Mouse (Mus musculus): Measurements from ENCODE around the gene Cd207. TPM values are rescaled to one million over a fixed set of nuclear protein-coding genes. Genes with fewer than 3 reads are reported as not detected.
A peak's percentile ranks its signal among the peaks of the same experiment; 100 is the strongest.

The Cd207 gene
- polyA plus RNA-seq, 1 experiment from 2014 or later, result not detected

DNA sequence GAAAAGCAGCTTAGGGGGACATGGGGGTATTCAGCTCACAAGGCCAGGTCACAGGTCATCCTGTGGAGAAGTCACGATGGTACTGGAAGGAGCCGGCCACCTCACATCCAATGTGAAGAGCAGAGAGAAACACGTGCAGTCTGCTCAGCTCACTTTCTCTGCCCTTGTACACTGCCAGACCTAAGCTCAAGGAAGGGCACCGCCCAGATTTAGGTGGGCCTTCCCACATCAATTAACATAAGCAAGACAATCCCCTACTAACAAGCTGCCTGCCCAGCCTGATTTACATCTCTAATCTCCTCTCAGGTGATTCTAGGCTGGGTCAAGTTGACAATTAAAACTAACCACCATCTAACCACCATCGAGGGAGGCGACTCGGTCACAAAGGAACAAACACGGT is 20.3 kb upstream of the Cd207 start:
- in situ Hi-C loops (cut with MboI; ENCODE audit: low pct_unique_long_range_greater_than_20kb), result no loop called here
- TF ChIP-seq CTCF (IDR thresholded peaks at IDR 0.05), result no peak
- no peak for ATAC-seq

DNA sequence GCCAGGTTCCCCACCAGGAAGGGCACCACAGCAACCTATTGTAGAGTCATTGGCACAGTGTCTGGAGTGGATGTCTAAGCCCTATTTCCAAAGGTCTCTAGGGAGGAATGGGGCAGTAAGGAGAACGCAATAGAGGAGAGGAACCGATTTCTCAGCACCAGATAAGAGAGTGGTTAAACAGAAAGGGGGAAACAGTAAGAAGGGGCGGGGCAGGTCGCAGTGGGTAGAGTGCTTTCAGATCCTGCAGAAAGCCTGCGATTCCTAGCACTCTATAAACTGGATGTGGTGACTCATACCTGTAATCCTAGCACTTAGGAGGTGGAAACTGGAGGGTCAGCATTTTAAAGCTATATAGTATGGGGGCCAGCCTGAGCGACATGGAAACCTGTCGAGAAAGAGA is 19.0 kb upstream of the Cd207 start:
- H3K27me3 ChIP-seq, result peaks cover 72% of the 10 kb centered on the region
- in situ Hi-C loops (cut with MboI; ENCODE audit: low pct_unique_long_range_greater_than_20kb), result no loop called here

More for the DNA sequence above, 20.3 kb upstream of the Cd207 start:
- no peak for DNase-seq (ENCODE audit: low read depth, low spot score)
- CTCF ChIA-PET, result interaction anchor here (1.1 kb wide), 1 partner anchor 33 kb away, joined by 3 read pairs; no protein-coding TSS in a partner anchor
- peaks cover 74% of the 10 kb centered on the region for H3K27me3 ChIP-seq
- POLR2A ChIA-PET, result no interaction called here

DNA sequence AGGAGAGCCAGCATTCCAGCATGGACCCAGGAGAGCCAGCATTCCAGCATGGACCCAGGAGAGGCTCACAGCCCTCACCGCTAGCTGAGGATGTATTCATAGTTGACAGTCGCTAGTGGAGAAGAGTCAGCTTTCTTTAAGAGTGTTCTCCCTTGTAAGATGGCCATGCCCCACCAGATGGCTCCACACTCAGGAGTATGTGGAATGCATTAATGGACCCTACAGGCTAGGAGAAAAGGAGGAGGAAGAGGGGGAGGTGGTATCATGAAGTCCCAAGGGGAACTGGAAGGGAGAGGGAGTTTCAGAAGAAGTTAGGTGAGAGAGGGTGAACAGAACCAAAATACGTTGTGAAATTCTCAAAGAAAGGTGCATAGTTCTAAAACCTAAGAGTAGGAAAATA is 18.1 kb upstream of the Cd207 start:
- no peak for ATAC-seq
- TF ChIP-seq CTCF (IDR thresholded peaks at IDR 0.05), result no peak
- in situ Hi-C loops (cut with MboI; ENCODE audit: low pct_unique_long_range_greater_than_20kb), result no loop called here
- peaks cover 65% of the 10 kb centered on the region for H3K27me3 ChIP-seq
- POLR2A ChIA-PET, result no interaction called here
- CTCF ChIA-PET, result interaction anchor here (1.2 to 1.9 kb wide), 2 partner anchors 15 to 35 kb away, joined by 3 to 6 read pairs; no protein-coding TSS in a partner anchor
- DNase-seq (ENCODE audit: low read depth, low spot score), result no peak

More for the DNA sequence above, 19.0 kb upstream of the Cd207 start:
- ChIA-PET POLR2A (no interaction called here), CTCF (interaction anchor here (1.2 kb wide), 1 partner anchor 14 kb away, joined by 3 read pairs; no protein-coding TSS in a partner anchor)
- ATAC-seq, result no peak
- DNase-seq (ENCODE audit: low read depth, low spot score), result no peak
- TF ChIP-seq CTCF (IDR thresholded peaks at IDR 0.05), result no peak

DNA sequence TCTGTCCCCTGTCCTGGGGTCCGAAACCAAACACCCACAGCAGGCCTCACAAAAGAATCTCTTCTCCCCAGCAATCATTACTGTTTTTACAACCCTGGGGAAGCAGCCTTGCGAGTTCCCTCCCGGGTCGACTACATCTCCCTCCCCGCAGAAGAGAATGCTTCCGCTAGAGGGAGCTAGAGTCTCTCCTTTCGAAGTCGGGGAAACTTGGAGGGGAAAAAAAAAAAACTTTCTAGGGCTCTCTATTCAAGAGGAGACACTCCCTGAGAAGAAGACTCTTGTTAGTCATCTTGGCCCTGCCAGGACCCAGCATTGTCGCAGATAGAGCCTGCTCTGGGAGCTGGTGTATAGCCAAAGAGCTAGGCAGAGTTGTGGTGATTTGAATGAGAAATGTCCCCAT is 16.2 kb upstream of the Cd207 start:
- in situ Hi-C loops (cut with MboI; ENCODE audit: low pct_unique_long_range_greater_than_20kb), result loop anchor here (5.0 kb wide), 1 partner anchor 83 kb away; the partner anchor contains the start of gene Tex261
- CTCF ChIA-PET, result interaction anchor here (0.6 to 2.0 kb wide), 13 partner anchors 10 to 87 kb away, joined by 3 to 13 read pairs (median 3); no protein-coding TSS in a partner anchor
- DNase-seq (ENCODE audit: low read depth, low spot score), result no peak

DNA sequence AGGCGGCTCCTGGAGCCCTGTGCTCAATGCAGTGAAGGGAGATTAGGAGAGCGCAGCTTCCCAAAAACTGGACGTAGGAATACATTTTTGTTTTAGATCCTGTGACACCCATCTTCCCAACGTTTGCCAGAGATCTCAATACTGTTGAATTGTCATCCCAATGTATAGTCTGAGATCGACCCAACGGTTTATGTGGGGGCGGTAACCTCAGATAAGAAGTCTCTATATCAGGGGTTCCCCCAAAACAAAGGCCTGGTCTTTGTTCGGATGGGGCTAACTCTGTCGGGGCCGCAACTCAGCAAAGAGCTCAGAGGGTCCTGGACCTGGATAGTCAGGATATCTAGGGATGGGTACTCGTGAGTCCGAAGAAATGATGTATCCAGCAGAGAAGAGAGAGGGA is 15.3 kb upstream of the Cd207 start:
- ATAC-seq, result no peak
- no peak for TF ChIP-seq CTCF (IDR thresholded peaks at IDR 0.05)
- no peak for DNase-seq (ENCODE audit: low read depth, low spot score)
- in situ Hi-C loops (cut with MboI; ENCODE audit: low pct_unique_long_range_greater_than_20kb), result loop anchor here (5.0 kb wide), 1 partner anchor 84 kb away; the partner anchor contains the start of gene Tex261
- CTCF ChIA-PET, result interaction anchor here (2.0 kb wide), 1 partner anchor 35 kb away, joined by 6 read pairs; no protein-coding TSS in a partner anchor
- peaks cover 64% of the 10 kb centered on the region for H3K27me3 ChIP-seq
- POLR2A ChIA-PET, result no interaction called here

More for the DNA sequence above, 16.2 kb upstream of the Cd207 start:
- peaks cover 64% of the 10 kb centered on the region for H3K27me3 ChIP-seq
- POLR2A ChIA-PET, result no interaction called here
- no peak for ATAC-seq
- peak; percentile 76 for TF ChIP-seq CTCF (IDR thresholded peaks at IDR 0.05)

DNA sequence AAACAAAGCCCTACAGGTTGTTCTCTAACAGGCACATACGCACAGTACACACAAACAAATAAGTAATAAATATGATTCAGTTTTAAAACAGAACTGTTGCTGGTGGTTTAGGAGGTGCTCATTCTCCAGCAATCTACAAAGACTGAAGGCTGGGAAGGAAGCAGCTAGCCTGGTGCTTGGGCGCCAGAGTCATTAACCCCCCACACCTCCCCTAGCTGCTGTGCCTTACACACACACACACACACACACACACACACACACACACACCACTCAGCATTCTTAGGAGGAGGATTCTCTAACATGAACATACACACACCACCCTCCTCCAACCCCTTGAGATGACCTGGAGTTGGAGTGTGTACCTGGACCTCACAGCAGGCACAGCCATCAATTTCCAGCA is 13.3 kb upstream of the Cd207 start:
- DNase-seq (ENCODE audit: low read depth, low spot score) (no peak), ATAC-seq (no peak)
- POLR2A ChIA-PET, result no interaction called here
- in situ Hi-C loops (cut with MboI; ENCODE audit: low pct_unique_long_range_greater_than_20kb), result loop anchor here (5.0 kb wide), 1 partner anchor 86 kb away; the partner anchor contains the start of gene Tex261
- CTCF ChIA-PET, result interaction anchor here (0.9 to 1.5 kb wide), 4 partner anchors 9 to 92 kb away, joined by 3 to 4 read pairs (median 4); no protein-coding TSS in a partner anchor
- TF ChIP-seq CTCF (IDR thresholded peaks at IDR 0.05), result no peak
- H3K27me3 ChIP-seq, result peaks cover 57% of the 10 kb centered on the region

DNA sequence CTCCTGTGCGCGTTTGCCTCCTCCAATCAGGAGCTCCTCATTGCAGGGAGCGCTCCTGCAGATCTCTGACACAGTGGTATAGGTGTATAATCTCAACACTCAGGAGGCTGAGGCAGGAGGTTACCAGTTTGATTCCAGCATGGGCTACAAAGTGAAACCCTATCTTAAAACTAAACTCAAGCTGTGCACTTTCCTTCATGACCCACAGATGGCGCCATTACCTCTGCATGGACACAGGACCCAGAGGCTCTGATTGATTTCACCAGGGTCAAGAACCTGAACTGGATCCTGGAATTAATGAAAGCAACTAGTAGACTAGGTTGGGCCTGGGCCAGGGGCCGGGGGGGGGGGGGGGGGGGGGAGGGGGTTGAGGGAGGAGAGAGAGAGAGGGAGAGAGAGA is 12.6 kb upstream of the Cd207 start:
- POLR2A ChIA-PET, result no interaction called here
- peaks cover 60% of the 10 kb centered on the region for H3K27me3 ChIP-seq

DNA sequence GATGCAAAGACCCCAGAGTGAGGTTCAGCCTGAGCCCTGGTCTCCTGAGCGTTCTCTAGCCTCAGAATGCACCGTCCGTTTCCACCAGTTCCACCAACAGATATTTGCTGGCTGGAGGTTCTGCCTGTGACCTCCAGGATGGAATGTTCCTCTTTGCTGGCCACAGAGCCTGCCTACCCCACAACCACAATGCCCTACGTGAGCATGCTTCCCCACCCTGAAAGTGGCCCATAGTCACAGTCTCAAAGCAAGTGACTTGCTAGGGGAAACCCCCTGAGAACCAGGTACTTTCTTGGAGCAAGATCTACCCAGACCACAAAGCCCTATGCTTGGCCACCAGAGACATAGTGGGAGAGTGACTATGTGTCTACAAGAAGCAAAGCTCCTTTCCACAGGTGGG is 11.7 kb upstream of the Cd207 start:
- ChIA-PET CTCF (interaction anchor here (0.8 to 3.0 kb wide), 4 partner anchors 8 to 87 kb away, joined by 3 to 11 read pairs (median 4); no protein-coding TSS in a partner anchor), POLR2A (no interaction called here)
- in situ Hi-C loops (cut with MboI; ENCODE audit: low pct_unique_long_range_greater_than_20kb), result loop anchor here (5.0 kb wide), 1 partner anchor 43 kb away; no protein-coding TSS in a partner anchor
- no peak for DNase-seq (ENCODE audit: low read depth, low spot score)
- no peak for ATAC-seq
- H3K27me3 ChIP-seq, result peaks cover 59% of the 10 kb centered on the region
- no peak for TF ChIP-seq CTCF (IDR thresholded peaks at IDR 0.05)

More for the DNA sequence above, 12.6 kb upstream of the Cd207 start:
- CTCF ChIA-PET, result interaction anchor here (0.8 to 3.0 kb wide), 5 partner anchors 9 to 93 kb away, joined by 3 to 11 read pairs (median 4); no protein-coding TSS in a partner anchor
- no peak for DNase-seq (ENCODE audit: low read depth, low spot score)
- in situ Hi-C loops (cut with MboI; ENCODE audit: low pct_unique_long_range_greater_than_20kb), result loop anchor here (5.0 kb wide), 1 partner anchor 87 kb away; the partner anchor contains the start of gene Tex261
- peak; percentile 80 for TF ChIP-seq CTCF (IDR thresholded peaks at IDR 0.05)
- no peak for ATAC-seq

DNA sequence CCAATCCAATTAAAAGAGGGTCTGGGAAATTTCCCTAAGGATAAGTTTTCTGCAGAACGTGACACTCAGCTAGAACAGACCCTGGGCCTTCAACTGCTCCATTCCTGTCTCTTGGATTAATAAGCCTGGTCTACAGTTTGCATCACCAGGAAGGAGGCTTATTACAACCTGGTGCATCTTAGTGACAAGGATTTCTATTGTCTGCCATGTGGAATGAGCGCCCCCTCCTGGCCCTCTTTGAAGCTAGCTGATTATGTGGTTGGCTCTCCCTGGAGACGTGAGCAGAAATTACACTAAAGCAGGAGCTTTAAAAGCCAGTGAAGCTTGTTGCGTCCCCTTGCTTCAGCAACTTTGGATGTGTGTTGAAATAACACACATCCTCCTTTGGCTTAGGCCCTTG is 4.3 kb downstream of the Cd207 start:
- DNase-seq (ENCODE audit: low read depth, low spot score) (no peak), ATAC-seq (no peak)
- ChIA-PET POLR2A (no interaction called here), CTCF (interaction anchor here (0.9 to 1.1 kb wide), 3 partner anchors 8 to 90 kb away, joined by 3 to 6 read pairs (median 3); no protein-coding TSS in a partner anchor)
- H3K27me3 ChIP-seq, result peaks cover 21% of the 10 kb centered on the region
- peak; percentile 88 for TF ChIP-seq CTCF (IDR thresholded peaks at IDR 0.05)
- in situ Hi-C loops (cut with MboI; ENCODE audit: low pct_unique_long_range_greater_than_20kb), result loop anchor here (5.0 kb wide), 1 partner anchor 321 kb away; no protein-coding TSS in a partner anchor

DNA sequence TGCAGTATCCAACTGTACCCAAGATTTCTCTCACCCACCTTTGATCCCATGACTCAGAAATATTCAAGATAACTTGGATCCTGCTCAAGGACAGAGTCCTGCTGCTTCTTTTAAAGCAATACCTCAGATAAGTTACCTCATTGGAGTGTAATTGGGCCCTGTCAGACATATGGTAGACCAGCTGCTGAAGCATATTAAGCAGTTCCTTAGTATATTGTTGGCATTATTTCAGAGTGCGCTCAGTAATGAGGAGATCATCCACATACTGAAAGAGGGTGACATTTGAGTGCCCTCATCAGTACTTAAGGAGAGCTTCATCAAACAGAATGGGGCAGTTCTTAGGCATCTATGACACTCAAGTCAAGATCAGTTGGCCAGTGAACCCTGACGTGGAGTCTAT is 12.6 kb downstream of the Cd207 start:
- POLR2A ChIA-PET, result no interaction called here
- no peak for DNase-seq (ENCODE audit: low read depth, low spot score)
- in situ Hi-C loops (cut with MboI; ENCODE audit: low pct_unique_long_range_greater_than_20kb), result no loop called here

DNA sequence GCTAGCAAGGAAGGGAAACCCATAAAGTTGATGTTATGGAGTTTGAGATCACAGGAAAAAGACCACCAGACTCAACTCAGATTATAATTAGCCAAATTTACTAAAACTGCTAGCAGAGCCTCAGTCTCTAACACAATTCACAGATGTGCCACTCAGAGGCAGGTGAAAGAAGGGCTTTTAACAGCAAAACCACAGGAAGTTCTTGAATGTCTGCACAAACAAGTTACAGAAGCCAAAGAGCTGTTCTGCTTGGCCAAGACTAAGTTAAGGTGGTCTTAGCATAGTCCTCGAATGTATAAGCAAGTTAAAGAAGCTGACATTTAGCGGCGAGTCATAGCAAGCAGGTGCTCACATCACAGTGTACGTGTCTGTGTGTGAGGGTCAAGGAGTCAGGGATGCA is 16.8 kb downstream of the Cd207 start:
- no peak for ATAC-seq
- in situ Hi-C loops (cut with MboI; ENCODE audit: low pct_unique_long_range_greater_than_20kb), result no loop called here
- no peak for DNase-seq (ENCODE audit: low read depth, low spot score)
- peaks cover 54% of the 10 kb centered on the region for H3K27me3 ChIP-seq
- POLR2A ChIA-PET, result no interaction called here
- CTCF ChIA-PET, result interaction anchor here (1.0 to 1.3 kb wide), 2 partner anchors 11 to 19 kb away, joined by 4 to 5 read pairs; no protein-coding TSS in a partner anchor
- TF ChIP-seq CTCF (IDR thresholded peaks at IDR 0.05), result no peak

More for the DNA sequence above, 12.6 kb downstream of the Cd207 start:
- CTCF ChIA-PET, result interaction anchor here (2.7 kb wide), 1 partner anchor 82 kb away, joined by 10 read pairs; no protein-coding TSS in a partner anchor
- peaks cover 52% of the 10 kb centered on the region for H3K27me3 ChIP-seq
- TF ChIP-seq CTCF (IDR thresholded peaks at IDR 0.05), result no peak
- no peak for ATAC-seq
